8 mouse cellular contexts compared by ENCODE assay signal in genomic region chr7:19716055-19716682, GRCm38 (mm10). TPM values are rescaled to one million over a fixed set of nuclear protein-coding genes. Genes with fewer than 3 reads are reported as not detected.
DNase-seq lines count a peak whose midpoint lies in the region; ATAC-seq and TF ChIP-seq lines count a peak whose summit lies in the region.

No protein-coding gene starts in this region.

- H3K4me2 ChIP-seq in liver, embryonic 13.5 days = peak overlapping the region; percentile 84

- H3K4me1 ChIP-seq in thymus, adult 2 months (replicated peaks; ENCODE audit: control insufficient read depth, insufficient read depth, low read length) = peaks cover 4% of the 10 kb centered on the region
- peaks cover 43% of the 10 kb centered on the region for H3K4me1 ChIP-seq in liver, embryonic 13.5 days (replicated peaks)

- DNase-seq in frontal cortex, postnatal 14 days (ENCODE audit: low spot score in 2 of 2) = no peak
- DNase-seq in thymus, adult 2 months = no peak
- DNase-seq in thymus, postnatal 0 days (ENCODE audit: low spot score) = no peak
- no peak for DNase-seq in liver, embryonic 13.5 days
- no peak for DNase-seq in right cerebral cortex, postnatal 14 days
- no peak for DNase-seq in layer of hippocampus, adult 11-12 months (ENCODE audit: low spot score)

- 0 out of 2 replicates have a peak, but pooled peaks cover 2% of the 10 kb centered on the region for H3K9me3 ChIP-seq in liver, embryonic 13.5 days (replicated peaks)

- no peaks in the 10 kb centered on the region for H3K27me3 ChIP-seq in thymus, adult 2 months (ENCODE audit: control insufficient read depth, insufficient read depth, low read length)
- H3K27me3 ChIP-seq in liver, embryonic 13.5 days = no peaks in the 10 kb centered on the region

- no peak for TF ChIP-seq CTCF in thymus, adult 2 months (IDR thresholded peaks at IDR 0.05; ENCODE audit: borderline replicate concordance, control insufficient read depth, extremely low read depth, insufficient read depth, low read length, poor library complexity)

- peak overlapping the region; percentile 72 for H3K9ac ChIP-seq in liver, embryonic 13.5 days

- peak overlapping the region; percentile 56 for H3K4me3 ChIP-seq in thymus, adult 2 months (ENCODE audit: control insufficient read depth, insufficient read depth, low read length)
- peak overlapping the region; percentile 62 for H3K4me3 ChIP-seq in liver, embryonic 13.5 days (replicated peaks)

- H3K27ac ChIP-seq in thymus, adult 2 months (ENCODE audit: control insufficient read depth, insufficient read depth, low read length) = peak overlapping the region; percentile 43; the same call in 1 of the 2 replicates
- H3K27ac ChIP-seq in liver, embryonic 13.5 days = peak overlapping the region; percentile 81

- peaks cover 4% of the 10 kb centered on the region; the same call in 1 of the 2 replicates for H3K36me3 ChIP-seq in thymus, adult 2 months (ENCODE audit: control insufficient read depth, insufficient read depth, low read length)
- H3K36me3 ChIP-seq in liver, embryonic 13.5 days = peaks cover 32% of the 10 kb centered on the region

- peak; percentile 49; the same call in 1 of the 2 replicates for ATAC-seq in frontal cortex, adult (ENCODE audit: low TSS enrichment)
- no peak for ATAC-seq in liver, embryonic 13.5 days (ENCODE audit: low read depth)
- no peak; the same call in 1 of the 2 replicates for ATAC-seq in cerebellum, adult (ENCODE audit: insufficient number of reproducible peaks, low FRiP score, low TSS enrichment)

- 2% methylated on average over 18 of the region's 18 CpGs for WGBS in thymus, adult 2 months
- 5% methylated on average over 18 of the region's 18 CpGs for WGBS in liver, embryonic 13.5 days (ENCODE audit: insufficient replicate concordance)

- no peak for TF ChIP-seq POLR2A in thymus, adult 2 months (IDR thresholded peaks at IDR 0.05; ENCODE audit: control insufficient read depth, extremely low read depth, insufficient read depth, low read length, poor library complexity)

RNA-seq across cellular contexts. Expression of gene Tomm40, which starts 0.9 kb away (rescaled TPM):
- 109 and 120 TPM in 2 replicates for polyA plus RNA-seq in thymus, adult 2 months (2012; rRNA removed)
- polyA plus RNA-seq in thymus, postnatal 0 days (2015; fragmentation: Nextera tagmentation; extraction: Ambion mirVana) = 132 and 140 TPM in 2 replicates
- 125 and 138 TPM in 2 replicates for polyA plus RNA-seq in liver, embryonic 13.5 days (2015; fragmentation: Nextera tagmentation; extraction: Ambion mirVana)

RNA-seq across cellular contexts. Expression of gene Apoe, which starts 17.2 kb away (rescaled TPM):
- polyA plus RNA-seq in thymus, adult 2 months (2012; rRNA removed) = 1,583 and 2,086 TPM in 2 replicates
- polyA plus RNA-seq in thymus, postnatal 0 days (2015; fragmentation: Nextera tagmentation; extraction: Ambion mirVana) = 624 and 627 TPM in 2 replicates
- polyA plus RNA-seq in liver, embryonic 13.5 days (2015; fragmentation: Nextera tagmentation; extraction: Ambion mirVana) = 1,390 and 1,411 TPM in 2 replicates

RNA-seq across cellular contexts. Expression of gene Apoc1, which starts 23.7 kb away (rescaled TPM):
- polyA plus RNA-seq in thymus, adult 2 months (2012; rRNA removed) = 24.8 and 38.0 TPM in 2 replicates
- 21.1 and 21.3 TPM in 2 replicates for polyA plus RNA-seq in thymus, postnatal 0 days (2015; fragmentation: Nextera tagmentation; extraction: Ambion mirVana)
- polyA plus RNA-seq in liver, embryonic 13.5 days (2015; fragmentation: Nextera tagmentation; extraction: Ambion mirVana) = 247 and 261 TPM in 2 replicates

RNA-seq across cellular contexts. Expression of gene Nectin2, which starts 34.1 kb away (rescaled TPM):
- 10.0 and 11.4 TPM in 2 replicates for polyA plus RNA-seq in thymus, adult 2 months (2012; rRNA removed)
- 7.0 and 7.1 TPM in 2 replicates for polyA plus RNA-seq in thymus, postnatal 0 days (2015; fragmentation: Nextera tagmentation; extraction: Ambion mirVana)
- 17.9 and 18.2 TPM in 2 replicates for polyA plus RNA-seq in liver, embryonic 13.5 days (2015; fragmentation: Nextera tagmentation; extraction: Ambion mirVana)

RNA-seq across cellular contexts. Expression of gene Apoc4, which starts 34.9 kb away (rescaled TPM):
- polyA plus RNA-seq in thymus, adult 2 months (2012; rRNA removed) = 1.5 and 6.2 TPM in 2 replicates
- 0.29 and 0.75 TPM in 2 replicates for polyA plus RNA-seq in thymus, postnatal 0 days (2015; fragmentation: Nextera tagmentation; extraction: Ambion mirVana)
- 58.3 and 74.0 TPM in 2 replicates for polyA plus RNA-seq in liver, embryonic 13.5 days (2015; fragmentation: Nextera tagmentation; extraction: Ambion mirVana)
